Mouse (Mus musculus) G1E (cell line): ENCODE measurements around the gene Herc1. TPM values are rescaled to one million over a fixed set of nuclear protein-coding genes. Genes with fewer than 3 reads are reported as not detected.

Experiments used
- ATAC-seq: 2 replicates; pipeline ENCODE4 v1.8.0; 2016; ENCODE audit warnings: mild to moderate bottlenecking; ENCODE audit not compliant: insufficient number of reproducible peaks, poor library complexity, low FRiP score, severe bottlenecking; ENCODE audit errors: extremely low read depth
- DNase-seq: peaks from one replicate; pipeline ENCODE4 v3.0.0; 2012; ENCODE audit warnings: low spot score
- H3K27me3 ChIP-seq: 2 replicates; pipeline ENCODE4 v1.6.1; 2012; ENCODE audit warnings: mild to moderate bottlenecking, low read length, inconsistent platforms; ENCODE audit not compliant: insufficient read depth
- H3K36me3 ChIP-seq: replicated peaks from 2 replicates; pipeline ENCODE3; 2012; ENCODE audit warnings: mild to moderate bottlenecking, inconsistent platforms
- H3K4me1 ChIP-seq: 2 replicates; pipeline ENCODE4 v1.6.1; 2012; ENCODE audit warnings: low read depth, low read length, inconsistent platforms, mixed read lengths; ENCODE audit not compliant: insufficient read depth
- H3K4me3 ChIP-seq: 2 replicates; pipeline ENCODE4 v1.5.1; 2012; ENCODE audit warnings: low read depth, mild to moderate bottlenecking, inconsistent platforms, low read length, moderate library complexity, mixed read lengths
- H3K9me3 ChIP-seq: replicated peaks from 2 replicates; pipeline ENCODE4 v1.6.1; 2012; ENCODE audit warnings: inconsistent platforms
- CTCF ChIP-seq: IDR thresholded peaks from 2 replicates; pipeline ENCODE4 v1.5.1; 2012; ENCODE audit warnings: low read depth, low read length, inconsistent platforms, mixed read lengths
- GATA1 ChIP-seq: IDR thresholded peaks from 2 replicates; pipeline ENCODE4 v1.6.1; 2012; ENCODE audit warnings: borderline replicate concordance, low read length, inconsistent platforms, mixed read lengths
- GATA2 ChIP-seq: IDR thresholded peaks from 2 replicates; pipeline ENCODE4 v1.6.1; 2012; ENCODE audit warnings: low read depth, low read length, inconsistent platforms, borderline replicate concordance
- POLR2AphosphoS5 ChIP-seq: IDR thresholded peaks from 2 replicates; pipeline ENCODE4 v1.6.1; 2012; ENCODE audit warnings: low read depth, low read length, inconsistent platforms; ENCODE audit not compliant: insufficient replicate concordance
- TAL1 ChIP-seq: conservative IDR thresholded peaks from 2 replicates; pipeline ENCODE4 v1.6.1; 2012; ENCODE audit warnings: low read depth, low read length, inconsistent platforms, mixed read lengths
- polyA plus RNA-seq: library from polyadenylated mRNA; stranded (reverse); fragments of >175 nt; gene quantifications from 2 replicates; pipeline ENCODE4 v1.2.3, GENCODE M21; 2012
- total RNA-seq, 2 experiments: library from RNA; stranded (forward) in 1 of 2; stranded (reverse) in 1 of 2; fragments of 200-1000 nt in 1 of 2; fragments of >200 nt in 1 of 2; fragmentation: Nextera tagmentation in 1 of 2; gene quantifications; 2 replicates each; pipeline ENCODE4 v1.2.3; 2014 to 2017

Herc1 gene
- total and polyA plus RNA-seq, 3 experiments: 7.0 to 160 (median 105) TPM

GRCm38 (mm10) chr9:66511580-66512350, 161.5 kb downstream of the Herc1 start:
- Histone ChIP-seq H3K4me1 (peaks cover 66% of the 10 kb centered on the region), H3K9me3 (no peaks in the 10 kb centered on the region), H3K4me3 (peak overlapping the region; percentile 78), H3K27me3 (no peaks in the 10 kb centered on the region), H3K36me3 (peaks cover 80% of the 10 kb centered on the region)
- TF ChIP-seq GATA2 (no peak), TAL1 (no peak), GATA1 (no peak)
- ATAC-seq (peak; percentile 35), DNase-seq (peak; percentile 85)

GRCm38 (mm10) chr9:66512351-66512671, 162.1 kb downstream of the Herc1 start:
- ATAC-seq: peak; percentile 89

GRCm38 (mm10) chr9:66513150-66513549, 162.9 kb downstream of the Herc1 start:
- DNase-seq: peak; percentile 25
- Histone ChIP-seq H3K4me1 (peaks cover 55% of the 10 kb centered on the region), H3K4me3 (no peak overlapping the region), H3K27me3 (no peaks in the 10 kb centered on the region), H3K36me3 (peaks cover 80% of the 10 kb centered on the region), H3K9me3 (no peaks in the 10 kb centered on the region)
- TF ChIP-seq GATA2: no peak
- no peak for TF ChIP-seq GATA1
- no peak for TF ChIP-seq CTCF
- TF ChIP-seq POLR2AphosphoS5: no peak
- TF ChIP-seq TAL1: no peak
- ATAC-seq: no peak

More at GRCm38 (mm10) chr9:66512351-66512671, 162.1 kb downstream of the Herc1 start:
- DNase-seq: peak; percentile 97
- peaks cover 62% of the 10 kb centered on the region for H3K4me1 ChIP-seq
- no peaks in the 10 kb centered on the region for H3K27me3 ChIP-seq
- H3K9me3 ChIP-seq: no peaks in the 10 kb centered on the region
- peaks cover 80% of the 10 kb centered on the region for H3K36me3 ChIP-seq
- TF ChIP-seq GATA1 (no peak), POLR2AphosphoS5 (peak; percentile 88; the same call in 1 of the 2 replicates)
- H3K4me3 ChIP-seq: peak overlapping the region; percentile 78

- ATAC-seq (no peak), DNase-seq (no peak)
- H3K4me3 ChIP-seq: no peak overlapping the region
- H3K4me1 ChIP-seq: peaks cover 54% of the 10 kb centered on the region
- no peaks in the 10 kb centered on the region for H3K27me3 ChIP-seq
- 0 out of 2 replicates have a peak, but pooled peaks have one; percentile 66 for TF ChIP-seq CTCF
- no peak for TF ChIP-seq GATA2
- TF ChIP-seq TAL1: no peak
- TF ChIP-seq GATA1: no peak
- no peak; the same call in 1 of the 2 replicates for TF ChIP-seq POLR2AphosphoS5
- no peaks in the 10 kb centered on the region for H3K9me3 ChIP-seq
- peaks cover 80% of the 10 kb centered on the region for H3K36me3 ChIP-seq
Observed at GRCm38 (mm10) chr9:66513661-66514255, 163.5 kb downstream of the Herc1 start.

GRCm38 (mm10) chr9:66514256-66514770, 164.1 kb downstream of the Herc1 start, which contains the start of gene Fbxl22:
Fbxl22 (minus strand) TSS chr9:66514593.
- ATAC-seq: no peak
- Histone ChIP-seq H3K9me3 (no peaks in the 10 kb centered on the region), H3K4me3 (no peak within 1 kb of the TSS), H3K4me1 (peaks cover 49% of the 10 kb centered on the region), H3K27me3 (no peaks in the 10 kb centered on the region), H3K36me3 (peaks cover 80% of the 10 kb centered on the region)
- DNase-seq: no peak
- no peak; the same call in 1 of the 2 replicates for TF ChIP-seq CTCF
- TF ChIP-seq GATA1: no peak
- TF ChIP-seq POLR2AphosphoS5: no peak
- TF ChIP-seq GATA2: no peak
- TF ChIP-seq TAL1: no peak

- Histone ChIP-seq H3K4me3 (no peak overlapping the region), H3K27me3 (no peaks in the 10 kb centered on the region), H3K4me1 (peaks cover 42% of the 10 kb centered on the region), H3K36me3 (peaks cover 80% of the 10 kb centered on the region), H3K9me3 (no peaks in the 10 kb centered on the region)
- TF ChIP-seq TAL1: no peak
- TF ChIP-seq GATA1: no peak
- TF ChIP-seq GATA2: no peak
- no peak for TF ChIP-seq POLR2AphosphoS5
- no peak for TF ChIP-seq CTCF
- ATAC-seq (no peak), DNase-seq (no peak)
Observed at GRCm38 (mm10) chr9:66515115-66515514, 164.9 kb downstream of the Herc1 start.
